Mouse (Mus musculus): Measurements from ENCODE around the gene Epb41l1.

The Epb41l1 gene

DNA sequence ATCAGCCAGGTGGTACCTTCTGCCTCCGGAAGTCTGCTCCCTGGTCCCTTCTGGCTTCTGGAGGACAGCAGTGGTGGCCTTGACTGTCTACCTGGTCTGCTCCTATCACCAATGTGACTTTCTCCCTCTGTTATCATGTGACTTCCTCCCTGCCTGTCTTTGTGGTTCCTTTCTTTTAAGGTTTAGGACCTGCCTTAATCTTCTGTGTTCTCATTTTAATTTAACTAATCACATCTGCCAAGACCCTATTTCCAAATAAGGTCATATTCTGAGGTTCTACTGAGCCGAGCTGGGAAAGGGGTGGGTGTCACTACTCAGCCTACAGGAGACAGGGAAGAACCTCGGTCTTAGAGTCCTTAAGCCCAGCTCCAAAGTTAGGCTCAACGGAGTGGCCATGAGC, 5.4 kb downstream of the Epb41l1 start:
- DNase-seq: no peak

DNA sequence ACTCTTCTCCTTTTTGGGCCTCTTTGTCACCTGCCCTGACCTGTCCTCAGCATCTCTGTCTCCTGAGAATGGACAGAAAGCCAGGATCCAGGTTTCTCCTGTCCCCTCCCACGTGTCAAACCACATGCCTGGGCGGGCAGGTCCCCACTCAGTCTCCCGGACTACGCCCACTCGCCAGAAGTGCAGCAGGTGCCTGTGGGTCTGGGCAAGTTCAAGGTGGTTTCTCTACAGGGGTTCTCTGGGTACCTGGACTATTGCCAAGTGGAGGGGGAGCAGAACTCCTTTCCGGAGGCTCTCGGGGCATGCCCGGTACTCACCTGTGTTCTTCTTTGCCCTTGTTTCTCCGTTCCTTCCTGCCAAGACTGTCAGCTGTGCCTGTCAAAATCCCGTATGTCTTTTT, 9.1 kb downstream of the Epb41l1 start:
- DNase-seq: peak; percentile 9

DNA sequence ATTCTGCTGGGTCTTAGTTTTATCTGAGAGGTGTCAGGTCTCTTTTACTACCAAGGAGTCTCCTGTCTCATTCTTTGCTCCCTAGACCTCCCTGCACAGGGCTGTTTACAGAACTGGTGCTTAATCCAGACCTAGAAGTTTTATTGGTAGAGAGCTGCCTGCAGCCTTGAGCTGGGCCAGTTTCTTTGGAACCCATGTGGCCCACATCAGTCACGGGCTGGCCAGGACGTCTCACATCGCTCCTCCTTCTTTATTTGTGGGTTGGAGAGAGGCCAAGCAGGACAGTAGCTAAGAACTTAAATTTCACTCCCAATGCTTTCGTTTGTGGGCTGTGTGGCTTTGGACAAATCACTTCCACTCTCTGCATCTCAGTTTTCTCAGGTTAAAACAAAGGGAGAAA, 9.6 kb downstream of the Epb41l1 start:
- DNase-seq: no peak

DNA sequence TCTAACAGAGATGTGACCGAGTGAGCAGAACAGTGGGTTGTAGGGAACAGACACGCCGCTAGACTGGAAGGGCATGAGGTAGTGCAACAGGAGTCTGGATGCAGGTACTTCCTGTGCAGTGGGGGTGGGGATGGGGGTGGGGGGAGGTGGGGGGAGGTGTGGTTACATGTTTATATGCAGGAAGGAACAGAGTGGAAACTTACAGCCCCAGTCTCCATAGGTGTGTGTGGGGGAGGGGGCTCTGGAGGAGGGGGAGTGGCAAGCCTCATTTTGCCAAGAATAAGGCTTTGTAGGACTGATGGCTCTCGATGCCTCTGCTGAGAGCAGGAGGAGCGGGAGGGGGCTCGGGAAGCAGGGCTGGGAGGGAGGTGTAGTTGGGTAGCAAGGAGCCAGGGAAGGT, 10.7 kb downstream of the Epb41l1 start:
- no peak for DNase-seq

DNA sequence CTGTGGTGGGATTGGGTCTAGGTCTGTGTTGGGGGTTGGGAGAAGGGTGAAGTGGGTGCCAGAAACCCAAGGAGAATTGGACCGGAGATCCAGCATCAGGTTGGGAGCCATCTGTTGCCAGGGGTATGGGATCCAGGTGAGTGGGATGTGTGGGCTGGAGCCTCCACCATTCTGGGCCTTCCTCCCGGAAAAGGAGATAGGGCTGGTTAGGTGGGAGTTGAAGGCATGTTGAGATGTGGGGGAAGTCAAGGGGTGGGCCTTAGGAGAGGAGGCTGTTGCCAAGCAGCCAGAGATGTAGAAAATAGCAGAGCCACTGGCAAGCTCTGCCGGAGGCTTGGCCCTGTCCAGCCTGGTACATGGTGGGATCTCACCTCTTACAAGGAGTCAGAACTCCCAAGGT, 11.4 kb downstream of the Epb41l1 start:
- no peak for DNase-seq

DNA sequence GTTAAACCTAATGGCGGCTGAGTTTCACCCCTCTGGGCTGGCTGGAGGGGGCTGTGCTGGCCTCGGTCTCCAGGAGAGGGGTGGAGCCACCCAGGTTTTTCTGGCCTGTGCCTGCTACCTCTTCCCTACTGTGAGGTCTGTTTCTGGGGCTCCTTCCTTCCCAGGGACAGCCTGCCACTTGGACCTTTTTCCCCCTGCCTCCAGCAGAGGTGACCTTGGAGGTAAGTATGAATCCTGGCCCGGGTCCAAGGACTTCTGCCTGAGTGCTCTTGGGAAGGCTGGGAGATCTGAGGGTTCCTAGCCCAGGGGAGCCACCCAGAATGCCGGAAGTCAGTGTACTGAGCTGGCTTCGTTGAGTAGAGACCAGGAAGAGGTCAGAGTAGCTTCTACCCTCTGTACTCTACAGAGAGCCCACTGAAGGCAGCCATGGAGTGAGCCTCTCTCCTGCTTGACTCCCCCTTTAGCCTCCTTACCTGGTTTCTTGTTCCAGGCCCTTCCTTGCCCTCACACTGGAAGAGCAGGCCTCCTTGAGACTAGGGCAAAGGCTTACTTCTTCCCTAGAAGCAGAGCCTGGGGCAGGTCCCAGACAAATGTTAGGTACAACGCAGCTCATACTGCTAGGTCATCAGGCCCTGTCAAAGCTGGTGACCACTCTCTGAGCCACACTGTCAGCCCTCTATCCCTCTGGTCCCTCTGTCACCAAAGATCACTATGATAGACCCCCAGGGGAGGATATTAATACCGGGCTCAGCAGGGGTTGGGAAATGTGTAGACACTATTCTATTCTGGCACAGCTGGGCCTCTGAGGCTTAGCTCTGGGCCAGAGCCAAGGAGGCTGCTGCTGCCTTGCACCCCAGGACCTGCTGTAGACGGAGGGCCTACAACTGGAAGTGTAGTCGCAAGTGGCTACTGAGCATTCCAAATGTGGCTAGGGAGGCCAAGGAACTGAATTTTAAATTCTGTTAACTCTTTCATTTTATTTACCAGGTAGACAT, 12.5 kb downstream of the Epb41l1 start:
- no peak for DNase-seq

DNA sequence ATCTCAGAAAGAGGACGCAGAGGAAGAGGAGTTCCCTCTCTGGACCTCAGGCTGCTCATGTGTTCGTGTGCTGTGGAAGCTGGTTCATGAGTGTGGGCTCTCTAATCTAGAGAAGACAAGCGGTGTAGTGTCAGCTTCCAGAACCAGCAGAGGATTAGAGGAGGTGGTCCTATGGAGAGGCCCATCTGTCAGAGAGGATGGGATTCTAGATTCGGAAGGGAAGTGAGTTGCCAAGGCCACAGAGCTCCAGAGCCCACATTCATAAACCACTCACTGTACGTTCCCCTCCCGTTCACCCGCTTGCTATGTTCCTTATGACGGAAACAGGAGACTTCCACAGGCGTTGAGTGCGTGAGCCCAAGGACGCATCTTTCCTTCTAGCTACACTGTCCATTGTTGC, 16.9 kb downstream of the Epb41l1 start:
- no peak for DNase-seq

DNA sequence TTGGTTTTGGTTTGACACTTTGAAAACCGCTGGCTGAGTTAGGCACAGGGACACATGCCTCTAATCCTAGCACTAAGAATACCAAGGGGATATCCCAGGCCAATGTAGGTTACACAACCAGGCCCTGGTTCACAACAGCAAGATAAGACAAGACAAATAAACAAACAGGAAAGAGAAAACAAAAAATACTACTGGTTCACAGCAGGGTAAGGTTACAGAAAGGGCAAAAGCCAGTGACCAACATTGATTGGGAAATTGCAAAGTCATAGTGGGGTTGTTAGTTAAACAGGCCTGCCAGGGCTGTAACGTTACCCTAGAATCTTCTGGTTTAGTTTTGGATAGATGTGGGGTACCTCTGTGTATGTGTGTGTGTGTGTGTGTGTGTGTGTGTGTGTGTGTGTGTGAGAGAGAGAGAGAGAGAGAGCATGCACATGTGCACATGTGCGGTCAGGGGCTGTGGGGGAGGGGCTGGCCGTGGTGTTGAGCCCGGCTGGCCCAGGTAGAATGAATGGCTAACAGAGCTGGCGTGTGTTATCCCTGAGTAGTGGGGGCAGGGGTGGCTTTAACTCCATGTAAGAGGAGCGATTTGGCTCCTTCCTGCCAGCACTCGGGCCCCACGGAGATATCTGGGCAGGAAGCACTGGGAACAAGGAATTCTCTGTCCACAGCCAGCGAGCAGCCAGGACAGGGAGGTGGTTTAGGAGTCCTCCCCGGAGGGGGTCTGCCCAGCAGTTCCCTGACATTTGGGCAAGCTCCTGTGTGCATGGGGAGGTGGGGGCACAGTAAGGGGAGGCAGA, 19.2 kb downstream of the Epb41l1 start:
- DNase-seq: no peak

DNA sequence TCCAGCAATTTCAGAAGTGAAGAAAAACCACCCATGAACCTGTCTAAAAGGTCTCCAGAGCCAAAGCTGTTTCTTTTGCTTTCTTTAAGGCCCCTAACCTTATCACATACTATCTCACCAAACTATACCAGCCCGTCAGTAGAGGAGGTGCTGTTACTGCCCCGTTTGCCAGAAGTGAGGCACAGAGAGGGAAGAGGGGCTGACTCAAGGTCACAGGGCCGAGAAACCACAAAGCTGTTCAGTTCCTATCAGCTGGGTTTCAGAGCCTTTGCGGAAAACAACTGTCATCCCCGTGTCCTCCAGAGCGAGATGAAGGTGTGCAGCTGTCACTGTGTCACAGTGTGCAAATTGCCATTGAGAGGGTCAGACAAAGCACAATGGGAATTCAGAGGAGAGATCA, 21.2 kb downstream of the Epb41l1 start:
- DNase-seq: no peak

DNA sequence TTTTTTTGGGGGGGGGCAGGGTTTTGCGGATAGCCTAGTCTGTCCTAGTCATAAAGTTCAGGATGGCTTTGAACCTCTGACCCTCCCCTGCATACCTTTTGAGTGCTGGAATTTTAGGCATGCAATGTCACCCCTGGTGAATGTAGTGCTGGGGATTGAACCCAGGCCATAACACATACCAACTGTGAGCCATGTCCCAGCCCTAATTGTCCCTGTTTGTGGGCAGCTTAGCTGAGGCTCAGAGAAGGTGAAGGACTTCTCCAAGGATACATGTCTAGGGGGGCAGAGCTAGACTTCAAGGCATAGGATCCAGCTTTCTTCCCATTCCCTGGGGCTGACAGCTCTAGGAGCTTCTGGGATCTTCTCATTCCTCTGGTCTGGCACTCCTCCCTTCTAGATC, 22.6 kb downstream of the Epb41l1 start:
- DNase-seq: no peak

DNA sequence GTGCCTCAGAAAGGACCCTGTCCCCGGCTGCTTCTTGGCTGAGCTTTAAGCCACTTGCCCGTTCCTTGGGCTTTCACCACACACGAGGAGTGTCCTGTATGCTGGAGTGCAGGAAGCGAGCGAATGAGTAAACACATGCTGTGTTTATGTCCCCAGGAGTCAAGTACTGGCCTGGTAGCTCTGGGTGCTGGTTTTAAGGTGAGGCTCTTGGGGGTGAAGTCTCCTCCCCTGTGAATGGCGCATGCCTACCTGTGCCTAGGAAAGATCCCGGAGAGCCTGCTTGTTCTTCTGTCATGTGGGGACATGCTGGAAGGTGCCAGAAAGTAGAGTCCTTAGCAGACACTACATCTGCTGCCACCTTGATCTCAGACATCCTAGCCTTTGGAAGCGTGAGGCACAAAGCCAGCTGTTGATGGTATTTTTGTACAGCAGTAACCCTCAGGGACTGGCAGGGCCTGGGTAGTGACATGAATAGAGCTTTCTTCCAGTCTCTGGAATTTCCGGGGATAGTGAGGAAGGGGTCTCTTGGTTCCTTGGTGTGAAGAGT, 25.9 kb downstream of the Epb41l1 start:
- no peak for DNase-seq

DNA sequence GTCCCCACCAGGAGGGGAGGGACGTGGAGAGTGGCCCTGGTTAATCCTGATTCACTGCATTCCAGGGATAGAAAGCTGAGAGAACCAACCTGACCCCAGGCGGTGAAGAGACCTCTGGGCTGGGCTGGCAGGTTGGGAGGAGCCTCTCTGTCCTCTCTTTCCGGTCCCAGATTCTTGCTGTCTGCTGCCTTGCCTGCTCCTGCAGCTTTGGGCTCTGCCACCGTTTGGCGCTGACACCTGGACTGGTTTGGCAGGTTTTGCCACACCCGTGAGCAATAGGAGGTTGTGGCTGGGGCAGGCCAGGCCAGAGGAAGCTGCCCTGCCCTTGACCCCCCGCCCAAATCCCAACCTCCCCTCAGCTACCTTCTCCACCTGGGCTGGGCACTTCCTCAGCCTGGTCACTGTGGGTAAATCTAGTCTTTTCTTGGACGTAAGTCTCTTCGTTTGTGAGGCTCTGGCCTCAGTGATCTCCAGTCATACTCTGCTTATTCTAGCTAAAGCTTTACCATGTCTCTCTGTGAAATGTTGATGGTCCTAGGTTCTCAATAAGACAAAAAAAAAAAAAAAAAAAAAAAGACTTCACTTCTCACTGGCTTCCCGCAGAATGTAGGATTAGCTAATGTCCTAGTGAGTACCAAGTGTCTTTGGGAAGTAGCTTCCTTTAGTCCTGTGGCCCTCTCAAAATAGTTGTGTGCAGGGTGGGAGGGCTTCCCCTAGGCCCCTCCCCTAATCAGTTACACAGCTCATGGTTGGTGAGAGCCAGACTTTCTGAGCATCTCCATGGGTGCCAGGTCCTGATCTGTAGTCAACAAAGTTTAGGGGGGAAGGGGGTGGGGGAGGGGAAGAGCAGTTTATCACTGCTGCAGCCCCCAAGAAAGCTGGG, 26.9 kb downstream of the Epb41l1 start:
- no peak for DNase-seq

DNA sequence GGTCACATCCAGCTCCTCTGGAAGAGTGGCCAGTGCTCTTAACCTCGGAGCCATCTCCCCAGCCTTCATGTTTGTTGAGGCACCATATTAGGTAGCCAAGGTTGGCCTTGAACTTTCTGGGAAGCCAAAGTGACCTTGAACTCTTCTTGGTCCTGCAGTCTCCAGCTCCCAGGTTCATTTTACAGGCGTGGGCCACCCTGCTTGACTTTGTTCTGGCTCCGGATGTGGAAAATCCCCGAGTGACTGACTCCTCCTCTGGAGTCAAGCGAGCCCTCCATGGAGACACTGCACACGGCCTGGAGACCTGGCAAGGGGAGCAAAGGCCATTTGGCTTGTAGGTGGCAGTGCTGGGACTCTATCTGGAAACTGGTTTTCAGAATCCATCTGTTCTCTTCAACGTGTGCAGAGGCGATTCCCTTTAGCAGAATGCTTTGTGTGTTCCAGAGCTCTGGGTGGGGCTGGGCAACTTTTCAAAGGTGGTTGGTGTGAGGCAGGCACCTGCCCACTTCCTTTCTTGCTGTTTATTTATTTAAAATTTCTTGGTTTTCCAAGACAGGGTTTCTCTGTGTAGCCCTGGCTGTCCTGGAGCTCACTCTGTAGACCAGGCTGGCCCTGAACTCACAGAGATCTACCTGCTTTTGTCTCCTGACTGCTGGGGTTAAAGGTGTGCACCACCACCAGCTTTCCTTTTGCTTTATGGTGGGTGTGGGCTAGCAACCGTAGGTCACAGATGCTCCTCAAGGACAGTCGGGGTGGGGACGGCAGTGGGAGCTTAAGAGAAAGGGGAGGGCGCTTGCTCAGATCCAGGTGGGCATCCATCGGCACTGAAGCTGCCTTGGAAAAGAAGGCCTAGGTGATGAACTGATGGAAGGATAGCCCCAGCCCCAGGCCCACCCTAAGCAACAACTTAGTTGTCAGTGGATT, 30.8 kb downstream of the Epb41l1 start:
- no peak for DNase-seq

DNA sequence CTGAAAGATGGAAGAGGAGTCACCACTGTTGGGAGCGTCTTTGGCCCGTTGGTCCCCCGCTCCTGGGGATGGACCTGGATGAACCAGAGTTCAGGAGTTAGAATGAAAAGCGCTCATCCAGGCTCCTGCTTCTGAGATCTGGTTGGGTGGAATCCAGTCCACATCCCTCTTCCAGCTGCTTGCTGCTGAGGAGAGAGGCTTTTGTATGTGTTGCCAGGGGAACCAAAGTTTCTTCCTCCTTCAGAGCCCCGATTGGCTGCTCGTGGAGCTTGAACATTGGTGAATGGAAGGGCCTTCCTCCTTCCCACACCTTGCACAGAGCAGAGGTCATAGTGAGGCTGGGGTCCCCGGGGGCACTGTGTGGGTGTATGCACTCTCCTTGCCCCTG, 31.4 kb downstream of the Epb41l1 start:
- no peak for DNase-seq

DNA sequence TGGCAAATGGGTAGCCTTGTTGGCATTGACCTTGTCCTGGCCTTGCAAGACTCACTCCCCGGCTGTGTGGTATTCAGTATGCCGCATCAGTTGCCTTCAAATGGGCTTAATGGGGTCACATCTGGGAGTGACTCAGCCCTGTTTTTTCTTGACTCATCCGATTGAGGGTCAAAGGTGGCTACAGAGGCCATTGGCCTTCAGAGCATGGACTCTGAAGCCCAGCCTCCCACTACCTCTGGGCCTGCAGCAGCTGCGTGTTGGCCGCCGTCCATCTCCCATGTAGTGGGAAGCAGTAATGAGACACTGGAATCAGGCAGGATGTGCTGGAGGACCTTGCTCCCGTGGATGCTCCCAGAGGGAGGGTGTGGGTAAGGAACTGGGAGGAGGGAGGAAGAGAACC, 33.1 kb downstream of the Epb41l1 start:
- no peak for DNase-seq

DNA sequence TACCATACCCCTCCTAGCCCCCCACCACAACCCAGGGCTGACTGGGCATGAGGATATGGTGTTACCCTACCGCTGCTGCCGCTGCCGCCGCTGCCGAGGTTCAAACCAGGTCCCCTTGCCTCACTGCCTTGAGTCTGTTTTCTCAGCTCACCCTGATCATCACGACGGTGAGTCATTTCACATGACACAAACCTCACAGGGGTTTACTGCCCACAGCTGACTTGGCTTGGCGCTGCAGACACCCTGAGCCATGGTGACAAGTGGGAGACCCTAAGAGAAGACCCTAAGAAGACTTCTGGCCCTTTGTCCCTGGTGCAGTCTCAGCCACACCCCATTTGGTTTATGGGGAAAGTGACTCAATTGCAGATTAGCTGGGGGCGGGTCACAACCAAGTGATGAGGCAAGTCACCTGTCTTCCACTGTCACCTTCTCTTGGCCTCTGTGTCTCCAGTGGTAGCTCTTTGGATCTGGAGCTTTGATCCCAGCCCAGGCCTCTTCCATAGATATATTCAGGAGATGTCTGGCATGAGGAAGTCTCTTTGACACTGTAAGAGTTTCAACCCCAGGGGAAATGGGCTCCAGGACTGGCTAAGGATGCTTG, 34.9 kb downstream of the Epb41l1 start:
- no peak for DNase-seq

DNA sequence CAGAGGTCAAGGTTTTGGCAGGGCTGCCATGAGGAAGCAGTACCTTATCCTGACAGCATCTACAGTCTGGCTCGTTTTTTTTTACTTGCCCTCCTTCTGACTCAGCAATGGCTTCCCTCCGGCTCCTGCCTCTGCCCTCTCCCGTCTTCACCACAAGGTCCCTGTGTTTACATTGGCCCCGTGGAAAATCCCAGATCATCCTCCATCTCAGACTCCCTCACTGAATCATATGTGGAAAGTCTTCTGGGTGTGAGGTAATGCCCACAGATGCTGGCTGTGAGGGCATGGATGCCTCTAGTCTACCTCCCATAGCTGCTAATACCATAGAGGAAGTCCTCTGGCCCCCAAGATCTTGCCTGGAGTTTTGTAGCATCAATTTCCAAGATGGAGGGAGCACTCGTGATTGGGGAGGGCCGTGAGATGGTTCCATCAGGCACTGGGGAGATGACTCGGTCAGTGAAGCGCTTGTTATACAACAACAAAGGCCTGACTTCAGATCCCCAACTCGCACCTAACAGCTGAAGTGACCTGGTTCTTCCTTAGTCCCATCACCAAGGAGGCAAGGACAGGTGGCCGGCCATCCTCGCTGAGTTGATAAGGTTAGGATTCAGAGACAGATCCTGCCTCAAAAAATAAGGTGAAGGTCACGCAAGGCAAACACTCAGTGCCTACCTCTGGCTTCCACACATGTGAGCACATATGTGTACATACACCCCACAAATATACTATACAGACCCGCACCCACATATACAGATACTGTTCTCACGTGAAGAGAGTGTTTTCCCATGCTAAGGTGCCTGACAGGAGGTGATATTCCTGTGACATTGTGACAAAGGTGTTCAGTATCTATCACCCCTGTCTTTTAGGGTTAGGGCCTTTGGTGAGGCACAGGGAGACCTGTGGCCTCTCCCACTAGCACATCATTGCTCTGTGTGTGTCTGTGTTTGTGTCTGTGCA, 36.0 kb downstream of the Epb41l1 start:
- DNase-seq: no peak

DNA sequence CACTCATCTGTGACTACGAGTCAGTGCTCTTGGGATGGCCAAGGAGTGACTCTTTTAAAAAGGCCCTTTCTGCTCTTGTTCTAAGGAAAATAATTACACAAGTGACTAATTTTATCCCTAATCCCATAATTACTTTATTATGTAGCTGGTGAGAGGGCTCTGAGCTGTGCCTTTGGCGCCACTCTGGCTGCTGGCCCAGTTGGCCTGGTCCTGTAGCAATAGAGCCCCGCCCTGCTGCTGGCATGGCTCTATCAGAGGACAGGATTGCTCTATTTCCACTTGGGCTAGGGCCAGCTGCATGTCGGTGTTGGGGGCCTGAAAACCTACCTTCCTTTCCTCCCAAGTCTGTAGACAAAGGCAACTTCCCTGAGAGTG, 36.6 kb downstream of the Epb41l1 start:
- DNase-seq: no peak

DNA sequence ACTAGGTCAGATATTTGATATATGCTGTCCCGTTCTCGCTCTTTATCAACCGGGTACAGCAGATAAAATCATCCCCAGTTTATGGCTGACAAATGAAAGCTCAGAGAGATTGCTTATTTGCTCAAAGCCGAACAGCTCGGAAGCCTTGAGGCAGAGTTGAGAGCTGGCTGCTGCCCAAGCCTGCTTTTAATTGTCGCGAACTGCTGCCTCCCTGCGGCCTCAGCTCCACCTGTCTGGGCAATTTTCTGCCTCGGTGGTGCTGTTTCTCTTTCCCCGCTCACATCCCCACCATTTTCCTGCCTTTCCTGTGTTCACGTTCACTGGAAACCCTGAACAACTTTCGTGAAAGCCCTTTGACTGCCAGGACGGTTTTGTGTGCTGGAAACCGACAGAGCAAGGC, 39.8 kb downstream of the Epb41l1 start:
- peak; percentile 63 for DNase-seq

Data from cerebellum, adult 11 months (tissue).